Mouse (Mus musculus) spleen, adult 2 months (tissue): ENCODE measurements around the gene Pcif1. TPM values are rescaled to one million over a fixed set of nuclear protein-coding genes. Genes with fewer than 3 reads are reported as not detected.

Source experiments
- DNase-seq, 2 experiments: peaks; one replicate each; pipeline versions ENCODE4 v3.0.0 to v3.0.0-alpha.2; 2012 to 2021; ENCODE audit warnings: low spot score in 2 of 2, low read depth in 1 of 2
- H3K27ac ChIP-seq: fragments of 200-500 bp; 2 replicates; pipeline ENCODE4 v1.5.1; 2012; ENCODE audit warnings: low read length, inconsistent platforms; ENCODE audit not compliant: insufficient read depth
- H3K27me3 ChIP-seq: fragments of 200-500 bp; 2 replicates; pipeline ENCODE4 v1.6.1; 2012; ENCODE audit warnings: mild to moderate bottlenecking, moderate library complexity, low read length, inconsistent platforms; ENCODE audit not compliant: control insufficient read depth, insufficient read depth
- H3K36me3 ChIP-seq: fragments of 200-500 bp; 2 replicates; pipeline ENCODE4 v1.6.1; 2012; ENCODE audit warnings: mild to moderate bottlenecking, low read length, inconsistent platforms; ENCODE audit not compliant: control insufficient read depth, insufficient read depth
- H3K4me1 ChIP-seq: fragments of 200-500 bp; 2 replicates; pipeline ENCODE4 v1.6.1; 2011; ENCODE audit warnings: inconsistent platforms; ENCODE audit not compliant: control insufficient read depth, insufficient read depth, insufficient read length
- H3K4me3 ChIP-seq: fragments of 200-500 bp; 2 replicates; pipeline ENCODE4 v1.5.1; 2011; ENCODE audit warnings: mild to moderate bottlenecking, inconsistent platforms; ENCODE audit not compliant: insufficient read depth, insufficient read length; ENCODE audit errors: extremely low read depth
- CTCF ChIP-seq: fragments of 200-500 bp; IDR thresholded peaks from 2 replicates; pipeline ENCODE4 v1.5.1; 2011; ENCODE audit warnings: mild to moderate bottlenecking, inconsistent platforms; ENCODE audit not compliant: insufficient read depth, insufficient read length, insufficient replicate concordance; ENCODE audit errors: extremely low read depth
- POLR2A ChIP-seq: fragments of 200-500 bp; IDR thresholded peaks from 2 replicates; pipeline ENCODE4 v1.6.1; 2011; ENCODE audit warnings: low read depth, low read length, inconsistent platforms
- WGBS: fragments of 180-500 bp; shearing (Covaris S2); methylation state at CpG from one replicate; pipeline ENCODE4 v1.1.7; 2018; 5-methylcytosine and 5-hydroxymethylcytosine counted together
- polyA plus RNA-seq: library from polyadenylated mRNA; depleted of rRNA; stranded (reverse); fragments of >200 nt; gene quantifications from 2 replicates; pipeline ENCODE4 v1.2.3, GENCODE M21; 2012

The Pcif1 gene
- polyA plus RNA-seq, 1 experiment, result 33.2 TPM

GRCm38 (mm10) chr2:164878509-164879227, 436 bp upstream of the Pcif1 start:
- WGBS, result under 1% methylated on average over 28 of the region's 28 CpGs
- H3K4me1 ChIP-seq, result peaks cover 13% of the 10 kb centered on the region; the same call in 1 of the 2 replicates

GRCm38 (mm10) chr2:164879568-164880277, 619 bp downstream of the Pcif1 start:
- Histone ChIP-seq H3K4me1 (peaks cover 8% of the 10 kb centered on the region; the same call in 1 of the 2 replicates), H3K4me3 (peak overlapping the region; percentile 96), H3K27me3 (no peaks in the 10 kb centered on the region), H3K27ac (peak overlapping the region; percentile 99), H3K36me3 (peaks cover 8% of the 10 kb centered on the region; the same call in 1 of the 2 replicates)
- WGBS, result under 1% methylated on average over 70 of the region's 72 CpGs
- DNase-seq, result peak; percentile 88 to 94
- TF ChIP-seq POLR2A (peak; percentile 97), CTCF (no peak)

More at GRCm38 (mm10) chr2:164878509-164879227, 436 bp upstream of the Pcif1 start:
- TF ChIP-seq CTCF, result no peak
- no peak; the same call in 1 of the 2 replicates for TF ChIP-seq POLR2A
- peaks cover 2% of the 10 kb centered on the region; the same call in 1 of the 2 replicates for H3K36me3 ChIP-seq
- DNase-seq, result peak in 1 of 2 experiments; percentile 45
- no peaks in the 10 kb centered on the region for H3K27me3 ChIP-seq
- H3K27ac ChIP-seq, result peak overlapping the region; percentile 84
- H3K4me3 ChIP-seq, result peak overlapping the region; percentile 96

GRCm38 (mm10) chr2:164882619-164883018, 3.5 kb downstream of the Pcif1 start:
- Histone ChIP-seq H3K27me3 (no peaks in the 10 kb centered on the region), H3K27ac (0 out of 2 replicates have a peak overlapping the region, but pooled peaks have one; percentile 0), H3K4me3 (no peak overlapping the region), H3K36me3 (peaks cover 32% of the 10 kb centered on the region), H3K4me1 (peaks cover 8% of the 10 kb centered on the region; the same call in 1 of the 2 replicates)
- WGBS, result 54% methylated on average over 9 of the region's 9 CpGs
- DNase-seq, result peak in 1 of 2 experiments; percentile 49
- no peak for TF ChIP-seq CTCF
- no peak for TF ChIP-seq POLR2A

GRCm38 (mm10) chr2:164885788-164886187, 6.7 kb downstream of the Pcif1 start:
- Histone ChIP-seq H3K4me3 (no peak overlapping the region), H3K27me3 (no peaks in the 10 kb centered on the region), H3K36me3 (peaks cover 63% of the 10 kb centered on the region), H3K27ac (no peak overlapping the region), H3K4me1 (peaks cover under 1% of the 10 kb centered on the region; the same call in 1 of the 2 replicates)
- TF ChIP-seq CTCF, result no peak
- TF ChIP-seq POLR2A, result no peak
- 76% methylated on average over 7 of the region's 7 CpGs for WGBS
- DNase-seq, result no peak

GRCm38 (mm10) chr2:164886617-164887016, 7.5 kb downstream of the Pcif1 start:
- no peaks in the 10 kb centered on the region for H3K27me3 ChIP-seq
- no peak overlapping the region for H3K4me3 ChIP-seq
- 98% methylated on average over 10 of the region's 10 CpGs for WGBS
- no peak for DNase-seq
- peaks cover 71% of the 10 kb centered on the region for H3K36me3 ChIP-seq
- TF ChIP-seq CTCF (no peak), POLR2A (no peak)
- no peak overlapping the region for H3K27ac ChIP-seq
- H3K4me1 ChIP-seq, result no peaks in the 10 kb centered on the region; the same call in 1 of the 2 replicates

GRCm38 (mm10) chr2:164888996-164889395, 9.9 kb downstream of the Pcif1 start:
- Histone ChIP-seq H3K27ac (no peak overlapping the region), H3K4me3 (no peak overlapping the region), H3K27me3 (no peaks in the 10 kb centered on the region), H3K36me3 (peaks cover 89% of the 10 kb centered on the region), H3K4me1 (no peaks in the 10 kb centered on the region)
- no peak for TF ChIP-seq CTCF
- no peak for TF ChIP-seq POLR2A
- no peak for DNase-seq
- 92% methylated on average over 12 of the region's 12 CpGs for WGBS
